Mouse (Mus musculus): ENCODE measurements around the gene Arl6ip5. TPM values are rescaled to one million over a fixed set of nuclear protein-coding genes. Genes with fewer than 3 reads are reported as not detected.

The Arl6ip5 gene
- polyA plus RNA-seq, 1 experiment from 2014 or later, result 114 TPM

- Histone ChIP-seq H3K9ac (no peak overlapping the region), H3K4me1 (peaks cover 23% of the 10 kb centered on the region), H3K36me3 (no peaks in the 10 kb centered on the region), H3K27me3 (no peaks in the 10 kb centered on the region), H3K4me3 (replicated peaks) (no peak overlapping the region), H3K27ac (replicated peaks) (peak overlapping the region; percentile 31; the same call in 1 of the 2 replicates), H3K9me3 (replicated peaks) (no peaks in the 10 kb centered on the region), H3K4me2 (replicated peaks) (no peak overlapping the region)
- no peak for ATAC-seq (ENCODE audit: insufficient number of reproducible peaks, low FRiP score, low TSS enrichment, low read depth)
- 25% methylated on average over 3 of the region's 3 CpGs for WGBS
Observed at GRCm38 (mm10) chr6:97208406-97208805, 2.1 kb upstream of the Arl6ip5 start.

GRCm38 (mm10) chr6:97209201-97209600, 1.3 kb upstream of the Arl6ip5 start:
- WGBS, result 47% methylated on average over 3 of the region's 3 CpGs
- Histone ChIP-seq H3K27ac (replicated peaks) (no peak overlapping the region), H3K4me2 (replicated peaks) (no peak overlapping the region)

GRCm38 (mm10) chr6:97209751-97210150, 738 bp upstream of the Arl6ip5 start:
- ATAC-seq (ENCODE audit: insufficient number of reproducible peaks, low FRiP score, low TSS enrichment, low read depth), result no peak
- Histone ChIP-seq H3K4me2 (replicated peaks) (no peak overlapping the region), H3K9me3 (replicated peaks) (no peaks in the 10 kb centered on the region), H3K27ac (replicated peaks) (no peak overlapping the region), H3K4me3 (replicated peaks) (no peak overlapping the region), H3K4me1 (peaks cover 16% of the 10 kb centered on the region), H3K36me3 (no peaks in the 10 kb centered on the region), H3K27me3 (no peaks in the 10 kb centered on the region), H3K9ac (no peak overlapping the region)
- 79% methylated on average over 4 of the region's 4 CpGs for WGBS

More at GRCm38 (mm10) chr6:97209201-97209600, 1.3 kb upstream of the Arl6ip5 start:
- Histone ChIP-seq H3K27me3 (no peaks in the 10 kb centered on the region), H3K9ac (no peak overlapping the region), H3K4me3 (replicated peaks) (no peak overlapping the region), H3K36me3 (no peaks in the 10 kb centered on the region), H3K9me3 (replicated peaks) (no peaks in the 10 kb centered on the region), H3K4me1 (peaks cover 21% of the 10 kb centered on the region)
- ATAC-seq (ENCODE audit: insufficient number of reproducible peaks, low FRiP score, low TSS enrichment, low read depth), result no peak

- Histone ChIP-seq H3K27me3 (no peaks in the 10 kb centered on the region), H3K9ac (peak overlapping the region; percentile 64), H3K27ac (replicated peaks) (peak overlapping the region; percentile 73), H3K36me3 (no peaks in the 10 kb centered on the region), H3K4me2 (replicated peaks) (peak overlapping the region; percentile 78), H3K4me3 (replicated peaks) (peak overlapping the region; percentile 64), H3K9me3 (replicated peaks) (no peaks in the 10 kb centered on the region), H3K4me1 (peaks cover 16% of the 10 kb centered on the region)
- under 1% methylated on average over 22 of the region's 22 CpGs for WGBS
- ATAC-seq (ENCODE audit: insufficient number of reproducible peaks, low FRiP score, low TSS enrichment, low read depth), result peak; percentile 61
Observed at GRCm38 (mm10) chr6:97210962-97211601, 593 bp downstream of the Arl6ip5 start.

GRCm38 (mm10) chr6:97211981-97212380, 1.5 kb downstream of the Arl6ip5 start:
- peak overlapping the region; percentile 78 for H3K4me2 ChIP-seq (replicated peaks)
- 50% methylated on average over 12 of the region's 12 CpGs for WGBS
- no peaks in the 10 kb centered on the region for H3K36me3 ChIP-seq
- ATAC-seq (ENCODE audit: insufficient number of reproducible peaks, low FRiP score, low TSS enrichment, low read depth), result no peak
- H3K27ac ChIP-seq (replicated peaks), result peak overlapping the region; percentile 45; the same call in 1 of the 2 replicates
- no peaks in the 10 kb centered on the region for H3K9me3 ChIP-seq (replicated peaks)
- peaks cover 20% of the 10 kb centered on the region for H3K4me1 ChIP-seq
- no peaks in the 10 kb centered on the region for H3K27me3 ChIP-seq
- no peak overlapping the region for H3K9ac ChIP-seq
- peak overlapping the region; percentile 64 for H3K4me3 ChIP-seq (replicated peaks)

GRCm38 (mm10) chr6:97216154-97216821, 5.8 kb downstream of the Arl6ip5 start:
- Histone ChIP-seq H3K9ac (no peak overlapping the region), H3K36me3 (no peaks in the 10 kb centered on the region), H3K4me1 (peaks cover 25% of the 10 kb centered on the region), H3K9me3 (replicated peaks) (no peaks in the 10 kb centered on the region), H3K4me3 (replicated peaks) (no peak overlapping the region), H3K27me3 (no peaks in the 10 kb centered on the region), H3K4me2 (replicated peaks) (no peak overlapping the region), H3K27ac (replicated peaks) (no peak overlapping the region)
- 39% methylated on average over 4 of the region's 4 CpGs for WGBS
- ATAC-seq (ENCODE audit: insufficient number of reproducible peaks, low FRiP score, low TSS enrichment, low read depth), result no peak

GRCm38 (mm10) chr6:97220672-97221071, 10.2 kb downstream of the Arl6ip5 start:
- peaks cover 35% of the 10 kb centered on the region for H3K4me1 ChIP-seq
- no peaks in the 10 kb centered on the region for H3K9me3 ChIP-seq (replicated peaks)
- no peak overlapping the region for H3K4me3 ChIP-seq (replicated peaks)
- no peak overlapping the region for H3K4me2 ChIP-seq (replicated peaks)
- H3K9ac ChIP-seq, result no peak overlapping the region
- no peak overlapping the region; the same call in 1 of the 2 replicates for H3K27ac ChIP-seq (replicated peaks)
- ATAC-seq (ENCODE audit: insufficient number of reproducible peaks, low FRiP score, low TSS enrichment, low read depth), result no peak
- no peaks in the 10 kb centered on the region for H3K36me3 ChIP-seq
- WGBS, result 85% methylated on average over 2 of the region's 5 CpGs
- H3K27me3 ChIP-seq, result no peaks in the 10 kb centered on the region

GRCm38 (mm10) chr6:97221205-97222025, 10.9 kb downstream of the Arl6ip5 start:
- H3K27ac ChIP-seq (replicated peaks), result peak overlapping the region; percentile 77
- no peaks in the 10 kb centered on the region for H3K36me3 ChIP-seq
- H3K4me1 ChIP-seq, result peaks cover 31% of the 10 kb centered on the region
- 48% methylated on average over 15 of the region's 15 CpGs for WGBS
- no peak overlapping the region for H3K9ac ChIP-seq
- no peaks in the 10 kb centered on the region for H3K27me3 ChIP-seq
- H3K4me2 ChIP-seq (replicated peaks), result no peak overlapping the region; the same call in 1 of the 2 replicates
- H3K4me3 ChIP-seq (replicated peaks), result no peak overlapping the region
- ATAC-seq (ENCODE audit: insufficient number of reproducible peaks, low FRiP score, low TSS enrichment, low read depth), result peak; percentile 58; the same call in 1 of the 2 replicates
- H3K9me3 ChIP-seq (replicated peaks), result no peaks in the 10 kb centered on the region

GRCm38 (mm10) chr6:97222321-97222720, 11.8 kb downstream of the Arl6ip5 start:
- H3K9ac ChIP-seq, result no peak overlapping the region
- no peak overlapping the region for H3K4me3 ChIP-seq (replicated peaks)
- H3K4me2 ChIP-seq (replicated peaks), result no peak overlapping the region; the same call in 1 of the 2 replicates
- H3K36me3 ChIP-seq, result no peaks in the 10 kb centered on the region
- H3K27me3 ChIP-seq, result no peaks in the 10 kb centered on the region
- no peaks in the 10 kb centered on the region for H3K9me3 ChIP-seq (replicated peaks)
- H3K4me1 ChIP-seq, result peaks cover 28% of the 10 kb centered on the region
- no peak for ATAC-seq (ENCODE audit: insufficient number of reproducible peaks, low FRiP score, low TSS enrichment, low read depth)
- H3K27ac ChIP-seq (replicated peaks), result peak overlapping the region; percentile 77
- WGBS, result 30% methylated on average over 6 of the region's 6 CpGs

- Histone ChIP-seq H3K9me3 (replicated peaks) (no peaks in the 10 kb centered on the region), H3K4me3 (replicated peaks) (no peak overlapping the region), H3K9ac (no peak overlapping the region), H3K4me1 (peaks cover 28% of the 10 kb centered on the region), H3K4me2 (replicated peaks) (peak overlapping the region; percentile 13), H3K27me3 (no peaks in the 10 kb centered on the region), H3K36me3 (no peaks in the 10 kb centered on the region), H3K27ac (replicated peaks) (peak overlapping the region; percentile 77)
- ATAC-seq (ENCODE audit: insufficient number of reproducible peaks, low FRiP score, low TSS enrichment, low read depth), result peak; percentile 56; the same call in 1 of the 2 replicates
- WGBS, result 27% methylated on average over 5 of the region's 5 CpGs
Observed at GRCm38 (mm10) chr6:97222931-97223467, 12.5 kb downstream of the Arl6ip5 start.

- no peak overlapping the region for H3K9ac ChIP-seq
- H3K27me3 ChIP-seq, result no peaks in the 10 kb centered on the region
- H3K4me3 ChIP-seq (replicated peaks), result no peak overlapping the region
- no peak overlapping the region for H3K4me2 ChIP-seq (replicated peaks)
- WGBS, result 66% methylated on average over 4 of the region's 4 CpGs
- no peaks in the 10 kb centered on the region for H3K36me3 ChIP-seq
- H3K4me1 ChIP-seq, result peaks cover 28% of the 10 kb centered on the region
- H3K9me3 ChIP-seq (replicated peaks), result no peaks in the 10 kb centered on the region
- ATAC-seq (ENCODE audit: insufficient number of reproducible peaks, low FRiP score, low TSS enrichment, low read depth), result no peak
- H3K27ac ChIP-seq (replicated peaks), result peak overlapping the region; percentile 70
Observed at GRCm38 (mm10) chr6:97223566-97223965, 13.1 kb downstream of the Arl6ip5 start.
